Mouse (Mus musculus): ENCODE results near the gene Pla2g12b. TPM values are rescaled to one million over a fixed set of nuclear protein-coding genes. Genes with fewer than 3 reads are reported as not detected.

Pla2g12b gene
- polyA plus RNA-seq, 1 experiment from 2014 or later: 13.1 TPM

DNA sequence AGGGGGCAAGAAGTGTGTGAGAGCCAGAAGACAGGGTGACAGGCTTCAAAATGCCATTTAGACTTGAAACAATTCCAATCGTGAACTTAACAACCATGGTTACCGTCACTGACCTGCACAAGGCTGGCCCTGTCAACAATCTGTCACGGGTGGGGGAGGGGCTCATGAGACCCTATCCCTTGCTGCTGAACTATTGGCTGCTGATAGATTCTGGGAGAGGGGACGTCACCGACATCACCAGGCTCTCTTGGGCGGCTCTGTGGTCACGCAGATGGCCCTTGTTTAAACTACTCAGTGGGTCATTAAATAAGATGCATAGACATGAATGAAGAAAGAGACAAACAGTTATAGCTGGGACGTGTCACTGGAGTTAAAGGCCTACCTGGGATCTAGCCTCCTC, 41.2 kb downstream of the Pla2g12b start:
- H3K9ac ChIP-seq (ENCODE audit: low read length): no peak overlapping the region
- 37% methylated on average over 8 of the region's 8 CpGs for WGBS
- ATAC-seq (ENCODE audit: insufficient read depth, low FRiP score): no peak
- no peaks in the 10 kb centered on the region for H3K27me3 ChIP-seq (ENCODE audit: control insufficient read depth, insufficient read depth, low read length)
- no peaks in the 10 kb centered on the region for H3K36me3 ChIP-seq (ENCODE audit: control insufficient read depth, insufficient read depth, low read length)
- peaks cover 4% of the 10 kb centered on the region; the same call in 1 of the 2 replicates for H3K4me1 ChIP-seq (ENCODE audit: control insufficient read depth, insufficient read depth, low read length)
- H3K27ac ChIP-seq (ENCODE audit: low read length): no peak overlapping the region
- no peak overlapping the region for H3K4me2 ChIP-seq (ENCODE audit: low read depth, low read length)
- H3K9me3 ChIP-seq (replicated peaks; ENCODE audit: control insufficient read depth, low read length): no peaks in the 10 kb centered on the region
- no peak overlapping the region for H3K4me3 ChIP-seq (replicated peaks; ENCODE audit: low read length)

DNA sequence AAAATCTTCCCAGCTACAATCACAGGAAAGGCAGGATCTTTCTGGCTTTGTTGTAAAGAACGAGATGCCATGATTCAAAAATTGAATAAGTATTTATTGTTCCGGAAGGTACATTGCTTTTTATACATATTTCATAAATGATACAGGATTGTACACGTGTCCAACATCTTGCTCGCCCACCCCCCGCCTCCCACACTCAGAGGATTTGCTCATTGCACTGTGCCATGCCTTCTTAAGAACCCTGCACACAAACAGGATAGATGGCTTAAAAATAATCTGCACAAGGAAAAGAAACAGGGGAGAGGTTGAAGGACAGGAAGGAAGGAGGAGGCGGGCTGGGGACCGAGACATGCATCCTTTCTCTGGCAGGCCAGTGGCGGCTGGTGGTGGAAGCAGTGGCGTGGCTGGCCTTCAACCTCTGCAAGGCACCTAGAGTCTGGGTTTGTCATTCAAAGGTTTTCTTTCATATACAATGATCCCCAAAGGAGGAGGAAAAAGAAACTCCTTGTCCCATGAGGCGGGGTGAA, 43.5 kb downstream of the Pla2g12b start:
- no peaks in the 10 kb centered on the region for H3K4me1 ChIP-seq (ENCODE audit: control insufficient read depth, insufficient read depth, low read length)
- H3K9me3 ChIP-seq (replicated peaks; ENCODE audit: control insufficient read depth, low read length): no peaks in the 10 kb centered on the region
- H3K4me3 ChIP-seq (replicated peaks; ENCODE audit: low read length): no peak overlapping the region
- no peak overlapping the region for H3K4me2 ChIP-seq (ENCODE audit: low read depth, low read length)
- H3K36me3 ChIP-seq (ENCODE audit: control insufficient read depth, insufficient read depth, low read length): no peaks in the 10 kb centered on the region
- H3K27me3 ChIP-seq (ENCODE audit: control insufficient read depth, insufficient read depth, low read length): no peaks in the 10 kb centered on the region
- no peak overlapping the region for H3K9ac ChIP-seq (ENCODE audit: low read length)
- H3K27ac ChIP-seq (ENCODE audit: low read length): no peak overlapping the region
- ATAC-seq (ENCODE audit: insufficient read depth, low FRiP score): no peak
- WGBS: 86% methylated on average over 10 of the region's 10 CpGs

DNA sequence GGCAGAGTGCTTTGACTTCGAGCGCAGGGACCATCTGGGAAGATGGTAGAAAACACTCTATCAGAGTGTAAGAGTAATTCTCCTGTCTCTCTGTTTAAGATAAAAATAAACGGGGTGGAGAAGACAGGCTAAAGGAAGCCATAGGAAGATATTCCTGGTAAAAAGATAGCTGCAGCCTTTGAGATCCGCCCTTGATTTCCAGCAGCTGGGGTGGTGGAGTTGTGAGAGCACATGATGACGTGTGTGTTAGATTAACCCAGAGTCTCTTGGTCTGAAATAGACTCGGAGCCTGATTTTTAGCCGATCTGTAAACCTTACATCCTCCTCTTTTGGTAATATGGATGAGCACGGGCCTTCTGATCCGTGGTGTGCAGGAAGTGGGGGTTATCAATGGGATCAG, 44.1 kb downstream of the Pla2g12b start:
- WGBS: 70% methylated on average over 9 of the region's 9 CpGs
- Histone ChIP-seq H3K4me3 (replicated peaks; ENCODE audit: low read length) (no peak overlapping the region), H3K36me3 (ENCODE audit: control insufficient read depth, insufficient read depth, low read length) (no peaks in the 10 kb centered on the region), H3K9ac (ENCODE audit: low read length) (no peak overlapping the region), H3K27me3 (ENCODE audit: control insufficient read depth, insufficient read depth, low read length) (no peaks in the 10 kb centered on the region), H3K4me1 (ENCODE audit: control insufficient read depth, insufficient read depth, low read length) (no peaks in the 10 kb centered on the region), H3K27ac (ENCODE audit: low read length) (no peak overlapping the region), H3K9me3 (replicated peaks; ENCODE audit: control insufficient read depth, low read length) (no peaks in the 10 kb centered on the region), H3K4me2 (ENCODE audit: low read depth, low read length) (no peak overlapping the region)
- no peak for ATAC-seq (ENCODE audit: insufficient read depth, low FRiP score)

DNA sequence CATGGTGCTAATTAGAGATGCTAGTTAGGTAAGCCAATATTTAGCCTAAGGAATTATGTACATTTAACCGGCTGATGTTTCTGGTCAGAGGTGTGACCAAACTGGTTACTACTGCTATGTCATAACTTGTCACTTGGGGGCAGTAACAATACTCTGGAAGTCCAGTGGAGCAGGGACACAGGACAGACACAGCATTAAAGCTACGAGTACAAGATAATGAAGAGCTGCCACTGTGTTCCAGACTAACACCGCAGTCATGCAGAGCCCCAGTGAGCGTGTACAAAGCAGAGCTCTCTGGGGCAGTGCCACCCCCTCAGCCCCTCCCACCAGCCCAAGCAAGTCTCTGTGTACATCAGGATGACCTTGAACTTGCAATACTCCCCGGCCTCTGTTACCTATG, 48.4 kb downstream of the Pla2g12b start:
- H3K27me3 ChIP-seq (ENCODE audit: control insufficient read depth, insufficient read depth, low read length): no peaks in the 10 kb centered on the region
- no peaks in the 10 kb centered on the region for H3K9me3 ChIP-seq (replicated peaks; ENCODE audit: control insufficient read depth, low read length)
- WGBS: 47% methylated on average over 5 of the region's 5 CpGs
- no peak overlapping the region for H3K9ac ChIP-seq (ENCODE audit: low read length)
- peak; percentile 44; the same call in 1 of the 2 replicates for ATAC-seq (ENCODE audit: insufficient read depth, low FRiP score)
- peaks cover 3% of the 10 kb centered on the region; the same call in 1 of the 2 replicates for H3K36me3 ChIP-seq (ENCODE audit: control insufficient read depth, insufficient read depth, low read length)
- no peak overlapping the region for H3K4me3 ChIP-seq (replicated peaks; ENCODE audit: low read length)
- H3K4me2 ChIP-seq (ENCODE audit: low read depth, low read length): no peak overlapping the region
- no peaks in the 10 kb centered on the region for H3K4me1 ChIP-seq (ENCODE audit: control insufficient read depth, insufficient read depth, low read length)
- H3K27ac ChIP-seq (ENCODE audit: low read length): no peak overlapping the region

DNA sequence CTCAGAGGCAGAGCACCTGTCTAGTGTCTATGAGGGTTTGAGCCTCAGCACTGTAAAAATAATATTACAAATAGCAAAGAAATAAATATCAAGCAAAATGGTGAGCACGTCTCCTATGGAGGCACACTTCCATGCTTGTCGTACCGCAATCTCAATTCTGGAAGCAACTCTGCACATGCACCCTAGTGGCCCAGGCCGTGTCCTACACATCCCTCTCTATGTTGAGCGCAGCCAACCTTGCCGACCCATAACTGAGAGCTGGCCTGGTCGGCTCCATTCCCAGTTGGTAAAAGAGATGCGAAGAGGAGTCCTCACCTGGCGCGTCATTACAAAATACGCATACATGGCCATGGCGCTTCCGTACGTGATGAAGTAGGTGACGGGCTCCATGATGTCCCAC, 51.2 kb downstream of the Pla2g12b start:
- H3K4me2 ChIP-seq (ENCODE audit: low read depth, low read length): no peak overlapping the region
- H3K36me3 ChIP-seq (ENCODE audit: control insufficient read depth, insufficient read depth, low read length): peaks cover 6% of the 10 kb centered on the region; the same call in 1 of the 2 replicates
- no peak overlapping the region for H3K27ac ChIP-seq (ENCODE audit: low read length)
- H3K4me1 ChIP-seq (ENCODE audit: control insufficient read depth, insufficient read depth, low read length): no peaks in the 10 kb centered on the region
- H3K9ac ChIP-seq (ENCODE audit: low read length): no peak overlapping the region
- no peak overlapping the region for H3K4me3 ChIP-seq (replicated peaks; ENCODE audit: low read length)
- no peaks in the 10 kb centered on the region for H3K9me3 ChIP-seq (replicated peaks; ENCODE audit: control insufficient read depth, low read length)
- 98% methylated on average over 15 of the region's 15 CpGs for WGBS
- no peaks in the 10 kb centered on the region for H3K27me3 ChIP-seq (ENCODE audit: control insufficient read depth, insufficient read depth, low read length)
- no peak for ATAC-seq (ENCODE audit: insufficient read depth, low FRiP score)

DNA sequence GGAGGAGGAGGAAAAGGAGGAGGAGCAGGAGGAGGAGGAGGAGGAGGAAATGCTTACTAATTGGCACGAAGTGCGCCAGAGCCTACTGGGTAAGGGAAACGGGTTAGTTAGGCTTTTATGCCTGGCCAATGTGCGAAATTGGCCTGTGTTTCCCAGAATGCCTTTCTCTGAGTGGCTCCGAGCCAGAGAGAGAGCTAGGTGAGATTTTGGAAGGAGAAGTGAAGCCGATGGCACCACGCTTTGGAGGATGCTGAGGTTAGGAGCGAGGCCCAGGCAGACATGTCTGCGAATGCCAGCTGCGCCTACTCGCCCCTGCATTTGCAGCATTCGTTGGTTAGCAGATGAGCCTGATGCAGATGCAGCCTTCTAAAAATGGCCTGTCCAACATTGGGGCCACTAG, 56.3 kb downstream of the Pla2g12b start:
- no peak overlapping the region for H3K9ac ChIP-seq (ENCODE audit: low read length)
- no peaks in the 10 kb centered on the region for H3K9me3 ChIP-seq (replicated peaks; ENCODE audit: control insufficient read depth, low read length)
- H3K4me2 ChIP-seq (ENCODE audit: low read depth, low read length): no peak overlapping the region
- no peaks in the 10 kb centered on the region for H3K27me3 ChIP-seq (ENCODE audit: control insufficient read depth, insufficient read depth, low read length)
- H3K27ac ChIP-seq (ENCODE audit: low read length): no peak overlapping the region
- peaks cover 4% of the 10 kb centered on the region; the same call in 1 of the 2 replicates for H3K36me3 ChIP-seq (ENCODE audit: control insufficient read depth, insufficient read depth, low read length)
- H3K4me3 ChIP-seq (replicated peaks; ENCODE audit: low read length): no peak overlapping the region
- no peak for ATAC-seq (ENCODE audit: insufficient read depth, low FRiP score)
- WGBS: 86% methylated on average over 12 of the region's 12 CpGs
- no peaks in the 10 kb centered on the region for H3K4me1 ChIP-seq (ENCODE audit: control insufficient read depth, insufficient read depth, low read length)

DNA sequence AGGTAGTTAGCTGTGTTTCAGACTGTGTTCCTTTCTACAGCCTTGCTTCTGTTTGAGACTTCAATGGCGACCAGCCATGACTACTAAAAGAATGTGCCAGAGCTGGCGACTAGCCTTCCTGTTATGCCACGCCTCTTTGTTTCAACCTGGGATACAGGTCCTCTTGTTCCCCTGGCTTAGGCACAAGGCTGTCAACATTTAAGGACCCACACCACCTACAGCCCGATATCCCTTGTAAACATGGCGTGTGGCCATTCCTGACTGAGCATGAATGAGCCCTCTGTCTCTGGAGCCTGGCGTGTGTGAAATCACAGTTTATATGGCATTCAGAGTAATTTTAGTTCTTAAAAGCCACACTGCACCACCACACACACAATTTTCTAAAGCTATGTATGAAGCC, 58.8 kb downstream of the Pla2g12b start:
- no peak for ATAC-seq (ENCODE audit: insufficient read depth, low FRiP score)
- WGBS: 85% methylated on average over 6 of the region's 6 CpGs

DNA sequence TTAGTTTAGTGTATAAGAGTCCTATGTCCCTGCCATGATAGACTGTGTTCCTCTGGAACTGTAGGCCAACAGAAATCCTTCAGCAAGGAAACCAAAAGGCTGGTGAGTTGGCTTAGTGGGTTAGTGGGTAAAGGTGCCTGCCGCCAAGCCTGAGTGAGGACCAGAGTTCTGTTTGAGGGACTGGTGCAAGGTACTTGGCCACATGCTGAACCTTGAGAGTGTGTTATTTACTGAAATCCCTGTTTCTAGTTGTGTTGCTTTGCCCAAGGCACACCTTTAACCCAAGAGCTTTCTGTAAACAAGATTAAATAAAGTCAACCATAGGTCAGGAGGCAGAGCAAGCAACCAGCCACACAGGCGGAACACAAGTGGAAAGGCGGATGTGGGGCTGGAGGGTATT, 62.1 kb downstream of the Pla2g12b start:
- ATAC-seq (ENCODE audit: insufficient read depth, low FRiP score): no peak
- 72% methylated on average over 3 of the region's 3 CpGs for WGBS

More for the DNA sequence above, 58.8 kb downstream of the Pla2g12b start:
- Histone ChIP-seq H3K27ac (ENCODE audit: low read length) (no peak overlapping the region), H3K4me1 (ENCODE audit: control insufficient read depth, insufficient read depth, low read length) (no peaks in the 10 kb centered on the region), H3K4me3 (replicated peaks; ENCODE audit: low read length) (no peak overlapping the region), H3K36me3 (ENCODE audit: control insufficient read depth, insufficient read depth, low read length) (0 out of 2 replicates have a peak, but pooled peaks cover 3% of the 10 kb centered on the region), H3K4me2 (ENCODE audit: low read depth, low read length) (no peak overlapping the region), H3K9me3 (replicated peaks; ENCODE audit: control insufficient read depth, low read length) (no peaks in the 10 kb centered on the region), H3K9ac (ENCODE audit: low read length) (no peak overlapping the region), H3K27me3 (ENCODE audit: control insufficient read depth, insufficient read depth, low read length) (no peaks in the 10 kb centered on the region)

DNA sequence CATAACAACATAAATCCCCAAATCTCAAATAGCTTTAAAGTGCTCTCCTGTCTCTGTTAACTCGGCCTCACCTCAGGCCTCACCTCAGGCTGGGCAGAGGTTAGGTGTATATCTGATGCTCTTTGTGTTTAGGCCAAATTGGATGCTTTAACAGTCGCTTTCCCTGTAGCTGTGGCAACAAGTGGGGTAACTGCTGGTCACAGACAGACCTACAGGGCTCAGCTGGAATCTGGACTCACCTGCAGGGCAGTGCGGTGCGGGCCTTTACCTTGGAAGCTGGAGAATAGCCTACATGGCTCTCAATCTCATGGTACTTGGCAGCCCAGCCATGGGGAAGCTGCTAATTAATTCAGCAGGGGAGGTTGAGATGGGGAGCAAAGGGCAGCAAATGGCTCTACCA, 63.2 kb downstream of the Pla2g12b start:
- Histone ChIP-seq H3K36me3 (ENCODE audit: control insufficient read depth, insufficient read depth, low read length) (no peaks in the 10 kb centered on the region), H3K4me2 (ENCODE audit: low read depth, low read length) (no peak overlapping the region), H3K27ac (ENCODE audit: low read length) (no peak overlapping the region), H3K4me3 (replicated peaks; ENCODE audit: low read length) (no peak overlapping the region), H3K4me1 (ENCODE audit: control insufficient read depth, insufficient read depth, low read length) (no peaks in the 10 kb centered on the region), H3K9ac (ENCODE audit: low read length) (no peak overlapping the region), H3K27me3 (ENCODE audit: control insufficient read depth, insufficient read depth, low read length) (no peaks in the 10 kb centered on the region), H3K9me3 (replicated peaks; ENCODE audit: control insufficient read depth, low read length) (no peaks in the 10 kb centered on the region)
- ATAC-seq (ENCODE audit: insufficient read depth, low FRiP score): no peak
- 82% methylated on average over 4 of the region's 4 CpGs for WGBS

More for the DNA sequence above, 62.1 kb downstream of the Pla2g12b start:
- Histone ChIP-seq H3K27ac (ENCODE audit: low read length) (no peak overlapping the region), H3K27me3 (ENCODE audit: control insufficient read depth, insufficient read depth, low read length) (no peaks in the 10 kb centered on the region), H3K9ac (ENCODE audit: low read length) (no peak overlapping the region), H3K9me3 (replicated peaks; ENCODE audit: control insufficient read depth, low read length) (no peaks in the 10 kb centered on the region), H3K4me3 (replicated peaks; ENCODE audit: low read length) (no peak overlapping the region), H3K4me1 (ENCODE audit: control insufficient read depth, insufficient read depth, low read length) (no peaks in the 10 kb centered on the region), H3K4me2 (ENCODE audit: low read depth, low read length) (no peak overlapping the region), H3K36me3 (ENCODE audit: control insufficient read depth, insufficient read depth, low read length) (no peaks in the 10 kb centered on the region)

All from stomach, embryonic 16.5 days (tissue).